Mouse (Mus musculus) myocyte (in vitro differentiated cells): Measurements from ENCODE around the gene Thumpd2.

Experiments
- POLR2A ChIP-seq: IDR thresholded peaks from one replicate; pipeline ENCODE4 v1.6.1; 2011; ENCODE audit warnings: low read depth, mild to moderate bottlenecking, control low read depth, moderate library complexity; ENCODE audit not compliant: insufficient read length
- REST ChIP-seq: IDR thresholded peaks from one replicate; pipeline ENCODE4 v1.6.1; 2011; ENCODE audit warnings: mild to moderate bottlenecking, control low read depth, moderate library complexity; ENCODE audit not compliant: insufficient read depth, insufficient read length

DNA sequence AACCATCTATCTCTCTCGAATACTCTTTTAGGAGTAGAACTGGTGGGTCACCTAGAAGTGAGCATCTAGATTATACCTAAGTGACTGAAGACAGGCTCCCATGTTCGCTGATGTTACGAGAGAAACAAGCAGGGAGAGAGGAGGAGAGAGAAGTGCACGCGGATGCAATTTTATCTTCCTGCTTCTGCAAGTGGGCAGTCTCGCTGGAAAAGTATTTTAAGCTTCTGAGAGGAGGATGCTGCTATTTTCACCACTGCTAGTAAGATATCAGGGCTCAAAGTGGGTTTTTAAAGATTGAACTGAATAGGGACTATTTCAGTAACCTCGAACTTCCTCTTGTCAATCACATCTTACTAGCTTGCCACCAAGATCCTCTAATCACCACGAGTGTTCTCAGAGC lies 38.0 kb upstream of the Thumpd2 start:
- TF ChIP-seq POLR2A (no peak), REST (no peak)
